Mouse (Mus musculus): ENCODE results near the gene Tmem269.

Gene Tmem269

GRCm38 (mm10) chr4:119180133-119180707, 37.8 kb downstream of the Tmem269 start:
- DNase-seq (ENCODE audit: low spot score): no peak

GRCm38 (mm10) chr4:119178331-119178730, 39.7 kb downstream of the Tmem269 start:
- no peak for DNase-seq (ENCODE audit: low spot score)

- no peak for DNase-seq (ENCODE audit: low spot score)
These were observed 40.3 kb downstream of the Tmem269 start for GRCm38 (mm10) chr4:119177702-119178101.

- DNase-seq (ENCODE audit: low spot score): peak; percentile 94
These were observed 44.1 kb downstream of the Tmem269 start, which contains the start of gene Zfp691 for GRCm38 (mm10) chr4:119173851-119174453. Zfp691 (minus strand) TSS chr4:119174195.

- no peak for DNase-seq (ENCODE audit: low spot score)
These were observed 44.9 kb downstream of the Tmem269 start for GRCm38 (mm10) chr4:119172919-119173650.

DNA sequence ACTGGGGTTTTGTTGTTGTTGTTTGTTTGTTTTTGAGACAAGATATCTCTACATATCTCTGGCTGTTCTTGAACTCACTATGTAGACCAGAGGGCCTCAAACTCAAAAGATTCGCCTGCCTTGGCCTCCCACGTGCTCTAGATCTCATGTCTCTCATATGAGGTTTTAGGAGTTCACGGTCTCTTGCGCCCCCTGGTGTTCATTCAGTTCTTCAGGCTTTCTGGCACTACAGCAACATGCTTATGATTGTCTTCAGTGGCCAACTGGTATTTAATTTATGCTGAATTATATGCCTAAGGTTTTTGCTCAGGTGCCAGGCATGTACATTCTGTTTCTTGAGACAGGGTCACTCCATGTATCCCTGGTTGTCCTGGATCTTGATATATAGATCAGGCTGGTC, 50.4 kb downstream of the Tmem269 start:
- peak; percentile 65 for DNase-seq (ENCODE audit: low spot score)

- DNase-seq (ENCODE audit: low spot score): no peak
These were observed 50.9 kb downstream of the Tmem269 start for GRCm38 (mm10) chr4:119167068-119167467.

- no peak for DNase-seq (ENCODE audit: low spot score)
These were observed 52.1 kb downstream of the Tmem269 start for GRCm38 (mm10) chr4:119165916-119166315.

GRCm38 (mm10) chr4:119162990-119163389, 55.0 kb downstream of the Tmem269 start:
- no peak for DNase-seq (ENCODE audit: low spot score)

DNA sequence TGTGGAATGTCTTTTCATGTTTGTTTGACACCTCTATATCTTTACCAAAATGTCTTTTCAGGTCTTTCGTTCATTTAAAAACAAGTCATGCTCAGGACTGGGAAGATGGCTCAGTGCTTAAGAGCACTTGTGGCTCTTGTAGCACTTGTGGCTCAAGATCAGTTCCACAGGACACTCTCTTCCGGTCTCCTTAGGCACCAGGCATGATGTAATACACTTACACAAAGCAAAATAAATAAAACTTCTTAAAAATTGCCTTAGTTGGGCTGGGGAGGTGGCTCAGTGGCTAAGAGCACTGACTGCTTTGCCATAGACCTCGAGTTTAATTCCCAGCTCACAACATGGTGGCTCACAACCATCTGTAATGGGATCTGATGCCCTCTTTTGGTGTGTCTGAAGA, 56.7 kb downstream of the Tmem269 start:
- DNase-seq (ENCODE audit: low spot score): no peak

GRCm38 (mm10) chr4:119157891-119158290, 60.1 kb downstream of the Tmem269 start:
- no peak for DNase-seq (ENCODE audit: low spot score)

- DNase-seq (ENCODE audit: low spot score): no peak
These were observed 60.8 kb downstream of the Tmem269 start for GRCm38 (mm10) chr4:119157186-119157585.

All from yolk sac, embryonic 10.5 days (tissue).